Comparison of ENCODE assay signal across 10 mouse cellular contexts in the genomic region with DNA sequence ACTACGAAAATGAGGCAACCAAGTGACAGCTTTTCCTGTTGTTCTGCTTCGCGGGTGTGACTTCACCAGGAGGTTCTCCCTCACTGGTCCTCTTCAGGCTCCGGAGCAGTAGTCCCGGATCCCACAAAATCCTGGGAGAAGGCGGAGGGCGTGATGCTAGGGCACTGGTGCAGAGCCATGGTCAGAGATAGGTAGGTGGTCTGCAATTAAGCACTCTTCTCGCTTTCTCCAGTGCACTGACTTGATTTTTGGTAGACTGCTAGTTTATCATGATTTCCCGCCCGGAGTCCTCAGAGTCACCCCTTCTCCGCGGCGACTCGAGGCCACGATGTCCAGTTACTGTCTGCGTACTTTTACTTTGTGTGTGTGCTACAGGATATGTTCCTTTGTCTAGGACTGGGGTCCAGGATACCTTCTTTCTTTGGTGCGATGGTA. TPM values are rescaled to one million over a fixed set of nuclear protein-coding genes. Genes with fewer than 3 reads are reported as not detected.
A peak's percentile ranks its signal among the peaks of the same experiment; 100 is the strongest.
DNase-seq lines count a peak whose midpoint lies in the region; ATAC-seq lines count a peak whose summit lies in the region.
"Had no signal": no experiment of that assay in that cellular context is flagged by ENCODE, and none has a peak within 500 bp of the region (broad histone marks: within the 10 kb centered on the region; RNA-seq: fewer than 3 reads in every experiment).

No protein-coding gene starts in this region.

- H3K4me1 ChIP-seq in kidney, embryonic 16.5 days (ENCODE audit: insufficient read depth, low read length), result peaks cover 7% of the 10 kb centered on the region
- H3K4me1 ChIP-seq in hindbrain, embryonic 13.5 days (replicated peaks), result no peaks in the 10 kb centered on the region
- no peaks in the 10 kb centered on the region for H3K4me1 ChIP-seq in midbrain, embryonic 14.5 days (ENCODE audit: control insufficient read depth, insufficient read depth, low read length)

- H3K9ac ChIP-seq in kidney, embryonic 16.5 days (replicated peaks; ENCODE audit: low read length), result no peak overlapping the region
- H3K9ac ChIP-seq in hindbrain, embryonic 13.5 days, result no peak overlapping the region
- H3K9ac ChIP-seq in midbrain, embryonic 14.5 days (replicated peaks; ENCODE audit: low read length), result no peak overlapping the region

- no peaks in the 10 kb centered on the region for H3K36me3 ChIP-seq in kidney, embryonic 16.5 days (ENCODE audit: insufficient read depth, low read length)
- H3K36me3 ChIP-seq in hindbrain, embryonic 13.5 days, result no peaks in the 10 kb centered on the region
- no peaks in the 10 kb centered on the region for H3K36me3 ChIP-seq in midbrain, embryonic 14.5 days (ENCODE audit: control insufficient read depth, insufficient read depth, low read length)

- no peak for DNase-seq in kidney, adult 11 months
- peak; percentile 60 for DNase-seq in embryo, embryonic 10.5 days (ENCODE audit: low spot score)
- DNase-seq in midbrain, embryonic 14.5 days, result no peak
- DNase-seq in T-cell, adult 2 months (ENCODE audit: low spot score), result no peak
- DNase-seq in right cerebral cortex, postnatal 10 days (ENCODE audit: low spot score in 2 of 2), result no peak
- no peak for DNase-seq in spleen, adult 12 weeks (ENCODE audit: low spot score)
- DNase-seq: layer of hippocampus, postnatal 36 days had no signal

- WGBS in kidney, embryonic 16.5 days, result 8% methylated on average over 17 of the region's 17 CpGs
- WGBS in hindbrain, embryonic 13.5 days, result 14% methylated on average over 17 of the region's 17 CpGs
- WGBS in midbrain, embryonic 14.5 days, result 17% methylated on average over 17 of the region's 17 CpGs

- H3K9me3 ChIP-seq in kidney, embryonic 16.5 days (ENCODE audit: low read length), result no peaks in the 10 kb centered on the region; the same call in 1 of the 2 replicates
- H3K9me3 ChIP-seq in hindbrain, embryonic 13.5 days, result 0 out of 2 replicates have a peak, but pooled peaks cover 6% of the 10 kb centered on the region
- 0 out of 2 replicates have a peak, but pooled peaks cover 3% of the 10 kb centered on the region for H3K9me3 ChIP-seq in midbrain, embryonic 14.5 days (ENCODE audit: control insufficient read depth, low read length)

- ATAC-seq in kidney, embryonic 16.5 days (ENCODE audit: low FRiP score, low TSS enrichment), result no peak
- ATAC-seq in hindbrain, embryonic 13.5 days (ENCODE audit: low FRiP score), result no peak
- ATAC-seq in midbrain, embryonic 14.5 days (ENCODE audit: low FRiP score, low TSS enrichment), result no peak
- ATAC-seq: Patski had no signal

- H3K4me2 ChIP-seq in kidney, embryonic 16.5 days (replicated peaks; ENCODE audit: low read depth, low read length), result peak overlapping the region; percentile 40
- H3K4me2 ChIP-seq in hindbrain, embryonic 13.5 days, result peak overlapping the region; percentile 15
- H3K4me2 ChIP-seq in midbrain, embryonic 14.5 days (ENCODE audit: low read length), result 0 out of 2 replicates have a peak overlapping the region, but pooled peaks have one; percentile 2

- no peak overlapping the region for H3K27ac ChIP-seq in kidney, embryonic 16.5 days (ENCODE audit: low read length)
- no peak overlapping the region for H3K27ac ChIP-seq in hindbrain, embryonic 13.5 days
- H3K27ac ChIP-seq in midbrain, embryonic 14.5 days (replicated peaks; ENCODE audit: low read depth, low read length), result no peak overlapping the region

- H3K27me3 ChIP-seq in kidney, embryonic 16.5 days (ENCODE audit: insufficient read depth, low read length), result peaks cover 75% of the 10 kb centered on the region
- peaks cover 94% of the 10 kb centered on the region for H3K27me3 ChIP-seq in hindbrain, embryonic 13.5 days
- peaks cover 86% of the 10 kb centered on the region for H3K27me3 ChIP-seq in midbrain, embryonic 14.5 days (ENCODE audit: control insufficient read depth, insufficient read depth, low read length)

- H3K4me3 ChIP-seq in kidney, embryonic 16.5 days (ENCODE audit: low read length), result peak overlapping the region; percentile 28
- H3K4me3 ChIP-seq in hindbrain, embryonic 13.5 days, result peak overlapping the region; percentile 2; the same call in 1 of the 2 replicates
- H3K4me3 ChIP-seq in midbrain, embryonic 14.5 days (replicated peaks; ENCODE audit: low read depth, low read length), result no peak overlapping the region

RNA-seq across cellular contexts. Expression of a gene that starts 4.9 kb away (rescaled TPM):
- 0.32 and 0.97 TPM in 2 replicates for polyA plus RNA-seq in kidney, embryonic 16.5 days (2015; fragmentation: Nextera tagmentation; extraction: Ambion mirVana)
- 0.12 and 0.14 TPM in 2 replicates for polyA plus RNA-seq in hindbrain, embryonic 13.5 days (2015; fragmentation: Nextera tagmentation; extraction: Ambion mirVana)
- not detected in 2 replicates for polyA plus RNA-seq in midbrain, embryonic 14.5 days (2014; fragmentation: Nextera tagmentation; extraction: Ambion mirVana)

RNA-seq across cellular contexts. Expression of a gene that starts 20.9 kb away (rescaled TPM):
- polyA plus RNA-seq in kidney, embryonic 16.5 days (2015; fragmentation: Nextera tagmentation; extraction: Ambion mirVana), result 7.8 and 9.2 TPM in 2 replicates
- polyA plus RNA-seq in hindbrain, embryonic 13.5 days (2015; fragmentation: Nextera tagmentation; extraction: Ambion mirVana), result 1.9 TPM in 1 of 2 replicates, not detected in the other
- not detected in 2 replicates for polyA plus RNA-seq in midbrain, embryonic 14.5 days (2014; fragmentation: Nextera tagmentation; extraction: Ambion mirVana)

RNA-seq across cellular contexts. Expression of a gene that starts 21.2 kb away (rescaled TPM):
- 3.8 and 8.2 TPM in 2 replicates for polyA plus RNA-seq in kidney, embryonic 16.5 days (2015; fragmentation: Nextera tagmentation; extraction: Ambion mirVana)
- 0.84 and 3.1 TPM in 2 replicates for polyA plus RNA-seq in hindbrain, embryonic 13.5 days (2015; fragmentation: Nextera tagmentation; extraction: Ambion mirVana)
- polyA plus RNA-seq in midbrain, embryonic 14.5 days (2014; fragmentation: Nextera tagmentation; extraction: Ambion mirVana), result 0.86 and 1.1 TPM in 2 replicates

RNA-seq across cellular contexts. Expression of a gene that starts 26.7 kb away (rescaled TPM):
- 29.5 and 30.5 TPM in 2 replicates for polyA plus RNA-seq in kidney, embryonic 16.5 days (2015; fragmentation: Nextera tagmentation; extraction: Ambion mirVana)
- 12.2 and 12.9 TPM in 2 replicates for polyA plus RNA-seq in hindbrain, embryonic 13.5 days (2015; fragmentation: Nextera tagmentation; extraction: Ambion mirVana)
- 6.6 and 6.8 TPM in 2 replicates for polyA plus RNA-seq in midbrain, embryonic 14.5 days (2014; fragmentation: Nextera tagmentation; extraction: Ambion mirVana)

RNA-seq across cellular contexts. Expression of a gene that starts 28.3 kb away (rescaled TPM):
- 49.8 and 53.1 TPM in 2 replicates for polyA plus RNA-seq in kidney, embryonic 16.5 days (2015; fragmentation: Nextera tagmentation; extraction: Ambion mirVana)
- 11.9 and 17.6 TPM in 2 replicates for polyA plus RNA-seq in hindbrain, embryonic 13.5 days (2015; fragmentation: Nextera tagmentation; extraction: Ambion mirVana)
- 9.4 and 11.7 TPM in 2 replicates for polyA plus RNA-seq in midbrain, embryonic 14.5 days (2014; fragmentation: Nextera tagmentation; extraction: Ambion mirVana)
- polyA plus RNA-seq: Patski had no signal
